12 mouse cellular contexts compared by ENCODE assay signal in genomic region chr7:120722839-120723278, GRCm38 (mm10). TPM values are rescaled to one million over a fixed set of nuclear protein-coding genes. Genes with fewer than 3 reads are reported as not detected.
DNase-seq lines count a peak whose midpoint lies in the region; ATAC-seq lines count a peak whose summit lies in the region.
"Had no signal": no experiment of that assay in that cellular context is flagged by ENCODE, and none has a peak within 500 bp of the region (broad histone marks: within the 10 kb centered on the region; RNA-seq: fewer than 3 reads in every experiment).

No protein-coding gene starts in this region.

- no peaks in the 10 kb centered on the region for H3K27me3 ChIP-seq in embryonic facial prominence, embryonic 14.5 days (replicated peaks; ENCODE audit: control insufficient read depth, insufficient read depth, low read length)
- no peaks in the 10 kb centered on the region for H3K27me3 ChIP-seq in hindbrain, embryonic 15.5 days
- H3K27me3 ChIP-seq in neural tube, embryonic 14.5 days (ENCODE audit: control insufficient read depth, insufficient read depth, low read length): no peaks in the 10 kb centered on the region
- H3K27me3 ChIP-seq: heart, embryonic 13.5 days; lung, embryonic 15.5 days had no signal

- peaks cover 13% of the 10 kb centered on the region; the same call in 1 of the 2 replicates for H3K36me3 ChIP-seq in embryonic facial prominence, embryonic 14.5 days (ENCODE audit: control insufficient read depth, insufficient read depth, low read length)
- no peaks in the 10 kb centered on the region for H3K36me3 ChIP-seq in hindbrain, embryonic 15.5 days
- no peaks in the 10 kb centered on the region for H3K36me3 ChIP-seq in neural tube, embryonic 14.5 days (ENCODE audit: control insufficient read depth, insufficient read depth, low read length)
- H3K36me3 ChIP-seq: lung, embryonic 15.5 days had no signal

- DNase-seq in left cerebral cortex, adult 18-20 months (ENCODE audit: low spot score in 2 of 2): peak; percentile 20 to 21
- DNase-seq in left cerebral cortex, postnatal 4 days: no peak
- DNase-seq in embryonic facial prominence, embryonic 14.5 days (ENCODE audit: low spot score): no peak
- DNase-seq in adrenal gland, postnatal 36 days: no peak
- DNase-seq in cerebellum, adult 18-20 months: no peak
- DNase-seq: kidney, adult 18-20 months; spleen, adult 18-20 months had no signal

- no peak for ATAC-seq in embryonic facial prominence, embryonic 14.5 days (ENCODE audit: low read depth)
- ATAC-seq in hindbrain, embryonic 15.5 days (ENCODE audit: low FRiP score, low read depth): peak; percentile 59; the same call in 1 of the 2 replicates
- no peak; the same call in 1 of the 2 replicates for ATAC-seq in neural tube, embryonic 14.5 days (ENCODE audit: low read depth)

- H3K9me3 ChIP-seq in embryonic facial prominence, embryonic 14.5 days (ENCODE audit: control insufficient read depth, low read length): no peaks in the 10 kb centered on the region
- no peaks in the 10 kb centered on the region for H3K9me3 ChIP-seq in hindbrain, embryonic 15.5 days
- no peaks in the 10 kb centered on the region for H3K9me3 ChIP-seq in neural tube, embryonic 14.5 days (ENCODE audit: control insufficient read depth, low read length)
- H3K9me3 ChIP-seq: heart, embryonic 13.5 days; lung, embryonic 15.5 days had no signal

- no peak overlapping the region for H3K4me3 ChIP-seq in embryonic facial prominence, embryonic 14.5 days (ENCODE audit: low read depth, low read length)
- no peak overlapping the region for H3K4me3 ChIP-seq in hindbrain, embryonic 15.5 days
- no peak overlapping the region for H3K4me3 ChIP-seq in neural tube, embryonic 14.5 days (ENCODE audit: low read depth, low read length)
- H3K4me3 ChIP-seq: heart, embryonic 13.5 days; lung, embryonic 15.5 days had no signal

- WGBS in embryonic facial prominence, embryonic 14.5 days: 78% methylated on average over 8 of the region's 8 CpGs
- 39% methylated on average over 8 of the region's 8 CpGs for WGBS in hindbrain, embryonic 15.5 days
- WGBS in neural tube, embryonic 14.5 days: 47% methylated on average over 8 of the region's 8 CpGs

- H3K27ac ChIP-seq in embryonic facial prominence, embryonic 14.5 days (replicated peaks; ENCODE audit: low read depth, low read length): 0 out of 2 replicates have a peak overlapping the region, but pooled peaks have one; percentile 3
- 0 out of 2 replicates have a peak overlapping the region, but pooled peaks have one; percentile 56 for H3K27ac ChIP-seq in hindbrain, embryonic 15.5 days (replicated peaks)
- 0 out of 2 replicates have a peak overlapping the region, but pooled peaks have one; percentile 48 for H3K27ac ChIP-seq in neural tube, embryonic 14.5 days (ENCODE audit: low read depth, low read length)
- H3K27ac ChIP-seq: heart, embryonic 13.5 days; lung, embryonic 15.5 days had no signal

- no peak overlapping the region for H3K9ac ChIP-seq in embryonic facial prominence, embryonic 14.5 days (ENCODE audit: low read depth, low read length)
- no peak overlapping the region for H3K9ac ChIP-seq in hindbrain, embryonic 15.5 days
- no peak overlapping the region for H3K9ac ChIP-seq in neural tube, embryonic 14.5 days (replicated peaks; ENCODE audit: low read depth, low read length)
- H3K9ac ChIP-seq: heart, embryonic 13.5 days; lung, embryonic 15.5 days had no signal

- H3K4me1 ChIP-seq in embryonic facial prominence, embryonic 14.5 days (ENCODE audit: control insufficient read depth, insufficient read depth, low read length): peaks cover 6% of the 10 kb centered on the region; the same call in 1 of the 2 replicates
- H3K4me1 ChIP-seq in hindbrain, embryonic 15.5 days (replicated peaks): peaks cover 13% of the 10 kb centered on the region
- H3K4me1 ChIP-seq in neural tube, embryonic 14.5 days (ENCODE audit: control insufficient read depth, insufficient read depth, low read length): 0 out of 2 replicates have a peak, but pooled peaks cover 4% of the 10 kb centered on the region
- H3K4me1 ChIP-seq: lung, embryonic 15.5 days had no signal

- intact Hi-C loops in left cerebral cortex, postnatal 4 days (cut with DNase I): no loop called here

- no peak overlapping the region for H3K4me2 ChIP-seq in embryonic facial prominence, embryonic 14.5 days (ENCODE audit: low read depth, low read length)
- H3K4me2 ChIP-seq in hindbrain, embryonic 15.5 days: no peak overlapping the region
- H3K4me2 ChIP-seq in neural tube, embryonic 14.5 days (ENCODE audit: low read depth, low read length): no peak overlapping the region
- H3K4me2 ChIP-seq: heart, embryonic 13.5 days; lung, embryonic 15.5 days had no signal

RNA-seq across cellular contexts. Expression of gene Vwa3a, which starts 16.3 kb away (rescaled TPM):
- total RNA-seq in left cerebral cortex, adult 18-20 months (2021): 10 to 100 TPM; 12.3 to 14.1 TPM
- 1 to 10 TPM; 5.4 to 8.2 TPM for total RNA-seq in left cerebral cortex, postnatal 4 days (2021)
- polyA plus RNA-seq in embryonic facial prominence, embryonic 14.5 days (2014; fragmentation: Nextera tagmentation; extraction: Ambion mirVana): 0.54 and 1.0 TPM in 2 replicates
- polyA plus RNA-seq in hindbrain, embryonic 15.5 days (2015; fragmentation: Nextera tagmentation; extraction: Ambion mirVana): 1.8 and 2.2 TPM in 2 replicates
- 0.86 and 1.1 TPM in 2 replicates for polyA plus RNA-seq in neural tube, embryonic 14.5 days (2014; fragmentation: Nextera tagmentation; extraction: Ambion mirVana)
- total RNA-seq in adrenal gland, postnatal 36 days (2021): 1 to 10 TPM; 1.1 to 3.8 TPM

RNA-seq across cellular contexts. Expression of gene Mosmo, which starts 45.4 kb away (rescaled TPM):
- total RNA-seq in left cerebral cortex, adult 18-20 months (2021): 10 to 100 TPM; 72.0 to 76.6 TPM
- 10 to 100 TPM; 46.2 to 50.0 TPM for total RNA-seq in left cerebral cortex, postnatal 4 days (2021)
- 14.2 and 15.6 TPM in 2 replicates for polyA plus RNA-seq in embryonic facial prominence, embryonic 14.5 days (2014; fragmentation: Nextera tagmentation; extraction: Ambion mirVana)
- 12.0 and 12.7 TPM in 2 replicates for polyA plus RNA-seq in hindbrain, embryonic 15.5 days (2015; fragmentation: Nextera tagmentation; extraction: Ambion mirVana)
- 14.1 and 15.2 TPM in 2 replicates for polyA plus RNA-seq in neural tube, embryonic 14.5 days (2014; fragmentation: Nextera tagmentation; extraction: Ambion mirVana)
- total RNA-seq in adrenal gland, postnatal 36 days (2021): 10 to 100 TPM; 46.1 TPM

RNA-seq across cellular contexts. Expression of gene Pdzd9, which starts 52.7 kb away (rescaled TPM):
- total RNA-seq in left cerebral cortex, adult 18-20 months (2021): not detected
- total RNA-seq in left cerebral cortex, postnatal 4 days (2021): under 1 TPM in 1 of 2 experiments, not detected in 1; 0.26 TPM
- polyA plus RNA-seq in embryonic facial prominence, embryonic 14.5 days (2014; fragmentation: Nextera tagmentation; extraction: Ambion mirVana): 0.42 and 0.61 TPM in 2 replicates
- 0.36 and 0.39 TPM in 2 replicates for polyA plus RNA-seq in hindbrain, embryonic 15.5 days (2015; fragmentation: Nextera tagmentation; extraction: Ambion mirVana)
- polyA plus RNA-seq in neural tube, embryonic 14.5 days (2014; fragmentation: Nextera tagmentation; extraction: Ambion mirVana): 0.71 and 0.74 TPM in 2 replicates
- not detected for total RNA-seq in adrenal gland, postnatal 36 days (2021)
- total RNA-seq: adrenal gland, adult 18-20 months had no signal

Comparison
In these comparisons a context has a peak if more than half of its experiments do, and no peak if none do; other contexts are left out.
1. DNase-seq: peak in left cerebral cortex, adult 18-20 months (2 of 2); none in left cerebral cortex, postnatal 4 days (single experiment), embryonic facial prominence, embryonic 14.5 days (single experiment), adrenal gland, postnatal 36 days (0 of 2) and cerebellum, adult 18-20 months (0 of 2).
2. H3K27ac ChIP-seq: peak in every context shown above with its lines; median percentile 56 in hindbrain, embryonic 15.5 days; 48 in neural tube, embryonic 14.5 days; 3 in embryonic facial prominence, embryonic 14.5 days.